Mouse (Mus musculus) mature B cell (primary cell): ENCODE data around the gene Jade1.

Source experiments
- in situ Hi-C: fragments of 300-500 bp; cut with MboI; formaldehyde crosslinking; loops from 2 replicates; pipeline ENCODE4 v1.14.3; 2019

The Jade1 gene

DNA sequence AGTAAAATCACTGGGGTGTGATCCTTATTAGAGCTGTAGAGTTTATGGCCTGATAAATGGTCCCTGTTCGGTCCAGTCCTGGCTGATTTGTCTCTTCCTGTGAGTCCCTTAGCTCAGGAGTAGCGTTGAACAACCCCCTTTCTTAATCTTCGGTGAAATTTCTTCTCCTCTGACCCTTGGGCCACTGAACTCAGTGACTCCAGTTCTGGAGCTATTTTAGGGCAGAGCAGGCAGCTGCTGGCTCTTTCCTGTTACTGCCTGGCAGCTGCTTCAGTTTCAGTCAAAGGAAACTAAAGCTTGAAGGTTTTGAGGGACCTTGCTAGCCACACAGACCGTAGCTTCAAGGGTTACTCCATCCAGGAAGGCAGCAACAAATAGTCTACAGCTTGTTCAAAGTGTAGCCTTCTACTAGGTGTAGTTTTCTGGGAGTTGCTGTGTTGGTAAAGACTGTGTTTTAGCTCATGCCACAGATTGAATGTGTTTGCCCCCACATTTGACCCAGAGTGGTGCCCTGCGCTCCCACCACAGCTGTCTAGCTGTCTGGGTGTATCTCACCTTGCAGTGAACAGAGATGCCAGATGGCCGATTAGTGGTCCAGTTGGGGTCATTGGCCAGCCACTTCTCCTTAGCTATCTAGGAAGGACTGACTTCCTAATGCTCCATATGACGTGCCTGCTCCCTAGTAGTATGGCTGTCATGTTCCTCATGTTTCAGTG, 19.3 kb downstream of the Jade1 start:
- in situ Hi-C loops: loop anchor here (25.0 kb wide), 1 partner anchor 488 kb away; the partner anchor contains the start of gene Pgrmc2

DNA sequence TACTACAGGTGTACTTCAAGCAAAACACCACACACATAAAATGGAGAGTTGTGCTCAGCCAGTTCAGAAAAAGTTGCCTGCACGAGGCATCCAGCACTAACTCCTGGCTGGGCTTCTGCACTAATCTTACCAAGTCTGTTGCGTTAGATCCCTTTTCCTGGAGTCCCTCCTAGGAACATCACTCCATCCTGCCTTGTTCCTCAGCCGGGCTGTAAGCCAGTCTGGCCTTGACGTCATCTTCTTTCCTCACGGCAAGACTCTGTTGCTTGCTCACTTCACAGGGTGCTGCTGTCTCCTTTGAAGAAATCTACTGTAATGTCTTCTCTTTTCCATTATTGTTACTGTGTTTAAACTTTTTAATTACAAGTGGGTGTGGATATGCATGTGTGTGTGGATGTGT, 20.4 kb downstream of the Jade1 start:
- in situ Hi-C loops: no loop called here

DNA sequence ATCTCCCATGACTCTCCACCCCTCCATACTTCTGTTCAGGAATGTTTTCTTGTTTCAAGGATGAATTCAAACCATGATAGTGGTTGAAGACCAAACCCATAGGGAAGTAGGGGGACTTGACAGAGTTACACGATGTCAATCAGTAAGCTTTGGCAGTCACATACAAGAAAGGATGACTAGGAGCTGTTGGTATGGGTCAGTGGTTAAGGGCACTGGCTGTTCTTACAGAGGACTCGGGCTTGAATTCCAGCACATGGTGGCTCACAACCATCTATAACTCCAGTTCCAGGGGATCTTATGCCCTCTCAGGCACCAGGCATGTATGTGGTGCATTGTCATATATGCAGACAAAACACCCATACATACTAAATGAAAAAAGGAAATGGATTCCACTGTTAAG, 21.7 kb downstream of the Jade1 start:
- in situ Hi-C loops: no loop called here

DNA sequence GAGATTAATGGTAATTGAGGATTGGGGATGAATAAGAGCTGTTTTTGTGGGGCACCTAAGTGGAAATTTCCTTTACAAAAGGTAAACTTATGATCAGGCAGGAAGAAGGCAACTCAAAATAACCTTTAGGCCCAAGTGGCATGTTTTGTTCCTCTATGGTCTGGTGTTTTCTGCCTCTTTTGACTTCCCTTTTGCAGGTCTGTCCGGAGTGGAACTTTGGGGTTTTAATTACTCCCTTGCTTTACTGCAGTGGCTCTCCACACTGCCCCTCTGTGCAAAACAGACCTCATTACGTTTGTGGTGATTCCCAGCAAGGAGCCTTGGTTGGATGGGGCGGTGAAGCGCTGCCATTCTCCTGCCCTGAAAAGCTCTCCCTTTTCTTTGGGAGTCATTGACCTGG, 24.3 kb downstream of the Jade1 start:
- in situ Hi-C loops: no loop called here

DNA sequence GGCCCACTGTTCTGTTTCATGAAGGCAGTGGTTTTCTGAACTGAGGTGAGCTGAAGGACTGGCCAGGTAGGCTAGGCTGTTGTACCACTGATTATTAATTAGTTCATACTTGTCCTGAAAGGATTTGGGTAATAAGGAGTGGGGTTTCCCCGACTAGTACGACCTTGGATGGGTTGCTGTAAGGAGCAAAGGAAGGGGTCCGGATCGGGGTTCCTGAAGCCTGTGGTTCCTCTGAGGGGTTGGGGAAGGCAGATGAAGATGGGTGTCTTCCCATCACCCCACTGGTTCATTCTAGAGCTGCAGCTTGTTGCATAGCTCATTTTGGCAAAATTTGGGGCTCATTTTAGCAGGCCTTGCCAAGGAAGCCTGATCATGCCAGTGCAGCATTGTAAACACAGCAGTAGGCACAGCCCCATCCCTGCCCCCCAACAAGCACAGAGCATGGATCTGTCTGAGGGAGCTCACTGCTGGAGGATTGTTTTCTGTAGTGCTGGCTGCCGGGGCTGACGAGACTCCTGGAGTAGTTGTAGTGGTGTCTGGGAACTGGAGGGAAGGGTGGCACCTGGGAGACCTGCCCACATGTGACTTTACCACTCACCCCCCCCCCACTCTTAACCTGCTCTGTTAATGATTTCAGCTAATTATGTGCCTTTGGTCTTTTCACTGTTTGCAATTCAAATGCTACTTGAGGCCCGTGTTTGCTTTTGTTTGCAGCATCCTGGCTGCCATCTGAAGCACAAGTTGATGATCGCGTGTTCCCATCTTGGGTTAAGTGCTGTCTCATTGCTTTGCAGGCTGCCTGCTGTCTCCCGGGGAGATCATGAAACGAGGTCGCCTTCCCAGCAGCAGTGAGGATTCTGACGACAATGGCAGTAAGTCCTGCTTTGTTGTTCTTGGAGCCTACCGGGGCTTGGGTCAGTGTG, 25.1 kb downstream of the Jade1 start:
- in situ Hi-C loops: no loop called here

DNA sequence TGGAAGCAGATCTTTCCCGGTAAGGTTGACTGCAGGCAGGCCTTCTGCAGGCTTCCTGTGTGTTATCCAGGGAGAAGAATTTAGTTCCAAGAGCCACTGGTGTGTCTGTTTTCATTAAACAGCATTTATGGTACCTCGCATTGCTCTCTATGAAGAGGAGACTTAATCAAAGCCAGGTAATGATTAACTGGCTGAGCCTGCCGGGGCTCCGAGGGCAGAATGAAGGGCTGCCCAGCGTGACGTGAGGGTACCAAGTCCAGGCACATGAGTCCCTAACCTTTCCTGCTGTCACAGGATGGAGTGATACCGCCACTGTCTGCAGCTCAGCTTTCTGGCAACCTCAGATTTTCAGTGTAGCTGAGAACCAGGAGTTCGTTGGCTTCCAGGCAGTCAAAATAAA, 25.9 kb downstream of the Jade1 start:
- in situ Hi-C loops: no loop called here

DNA sequence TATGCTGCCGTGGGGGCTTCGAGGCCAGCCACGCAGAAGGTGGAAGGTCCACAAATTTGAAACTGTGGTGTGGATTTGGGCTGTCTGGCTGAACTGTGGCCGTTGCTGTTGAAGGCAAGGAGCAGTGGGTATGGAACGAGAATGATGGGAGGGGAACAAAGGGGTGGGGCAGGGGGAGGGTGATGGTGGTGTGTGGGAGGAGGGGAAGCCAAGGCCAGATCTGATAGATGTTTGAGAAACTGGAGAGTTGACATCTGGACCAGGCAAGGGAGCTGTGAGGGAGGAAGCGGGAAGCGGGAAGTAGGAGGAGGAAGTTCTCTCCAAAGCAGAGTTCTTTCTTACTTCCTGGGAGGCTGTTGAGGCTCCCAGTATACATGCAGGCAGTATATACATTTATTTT, 26.7 kb downstream of the Jade1 start:
- in situ Hi-C loops: no loop called here

DNA sequence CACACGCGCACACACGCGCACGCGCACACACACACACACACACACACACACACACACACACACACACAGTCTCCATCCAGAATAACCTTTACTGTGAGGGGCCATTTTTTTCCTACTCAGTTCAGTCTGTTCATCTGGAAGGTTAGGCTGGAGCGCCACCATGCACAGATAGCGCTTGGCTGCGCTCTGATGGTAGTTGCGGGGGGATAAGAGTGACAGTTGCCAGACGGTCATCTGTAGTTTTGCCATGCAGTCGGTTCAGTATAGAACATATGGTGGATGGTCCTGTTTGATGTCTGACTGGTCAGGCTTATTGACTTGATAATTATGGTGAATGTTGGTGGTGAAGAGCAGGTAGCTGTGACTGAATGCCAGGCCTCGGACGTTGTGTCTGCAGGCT, 27.6 kb downstream of the Jade1 start:
- in situ Hi-C loops: no loop called here

DNA sequence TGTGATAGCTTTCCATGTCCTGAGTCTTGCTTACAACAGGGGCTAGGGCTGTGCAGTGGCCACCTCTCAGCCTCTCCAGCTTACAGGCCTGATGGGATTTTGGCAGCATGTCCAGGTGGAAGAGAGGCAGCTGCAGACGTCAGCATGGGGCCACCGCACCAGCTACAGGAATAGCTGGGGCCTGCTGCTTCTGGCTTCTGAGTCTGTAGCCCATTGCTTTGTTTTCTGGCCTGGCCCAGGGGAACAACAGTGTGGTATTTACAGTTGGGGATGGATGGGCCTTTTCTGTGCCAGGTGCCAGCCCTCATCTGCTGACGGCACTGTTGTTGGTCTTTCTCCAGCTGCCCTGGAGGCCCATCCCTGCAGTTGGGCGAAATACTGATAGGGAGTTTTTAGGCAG, 28.1 kb downstream of the Jade1 start:
- in situ Hi-C loops: no loop called here

DNA sequence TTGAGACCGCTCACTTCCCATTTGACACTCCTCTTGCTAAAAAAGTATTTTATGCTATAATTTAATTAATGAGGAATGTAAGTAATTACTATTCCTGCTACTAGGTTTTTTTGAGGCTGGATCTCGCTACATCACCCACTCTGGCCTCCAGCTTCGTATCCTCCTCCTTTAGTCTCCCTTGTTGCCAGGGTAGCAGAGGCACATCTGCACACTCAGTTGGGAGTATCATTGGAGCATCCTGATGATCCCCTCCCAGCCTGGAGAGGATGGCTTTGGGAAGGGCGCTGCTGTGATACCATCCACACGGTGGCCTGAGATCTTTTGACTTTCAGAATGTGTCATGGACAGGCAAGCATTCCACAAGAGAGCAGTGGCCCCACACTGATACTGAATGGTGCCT, 30.0 kb downstream of the Jade1 start:
- in situ Hi-C loops: no loop called here

DNA sequence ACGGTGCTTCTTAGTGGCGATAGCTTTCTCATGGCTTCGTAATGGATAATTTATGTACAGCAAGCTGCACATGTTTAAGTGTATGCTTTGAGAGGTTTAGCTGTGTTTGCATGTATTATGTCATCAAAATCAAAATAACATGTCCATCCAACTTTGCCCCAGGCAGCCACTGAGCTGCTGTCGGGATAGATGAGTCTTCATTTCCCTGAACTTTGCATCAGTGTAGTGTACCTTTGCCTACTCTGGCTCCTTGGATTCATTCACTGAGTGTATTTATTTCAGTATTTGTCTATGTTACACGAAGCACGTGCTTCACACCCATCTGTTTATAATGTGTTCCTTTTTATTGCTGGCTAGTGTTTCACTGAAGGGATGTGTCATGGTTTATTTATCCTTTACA, 30.8 kb downstream of the Jade1 start:
- in situ Hi-C loops: no loop called here

DNA sequence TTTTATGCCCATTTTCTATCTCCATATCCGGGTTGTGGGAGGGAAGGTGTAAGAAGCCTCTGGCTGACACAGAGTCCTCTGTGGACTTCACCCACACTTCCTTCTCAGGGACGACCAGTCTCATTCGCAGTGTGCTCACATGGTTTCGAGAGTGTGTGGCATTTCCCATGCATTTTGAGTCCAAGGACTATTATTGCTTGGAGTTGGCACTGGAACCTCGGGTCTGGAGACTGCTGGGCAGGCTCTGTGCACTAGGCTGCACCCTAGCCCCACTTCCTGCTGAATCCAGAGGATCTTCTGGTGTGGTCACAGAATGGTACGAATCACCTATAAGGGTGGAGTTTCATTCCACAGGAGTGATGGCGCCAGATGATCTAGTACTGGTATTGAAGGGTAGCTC, 31.4 kb downstream of the Jade1 start:
- in situ Hi-C loops: no loop called here

DNA sequence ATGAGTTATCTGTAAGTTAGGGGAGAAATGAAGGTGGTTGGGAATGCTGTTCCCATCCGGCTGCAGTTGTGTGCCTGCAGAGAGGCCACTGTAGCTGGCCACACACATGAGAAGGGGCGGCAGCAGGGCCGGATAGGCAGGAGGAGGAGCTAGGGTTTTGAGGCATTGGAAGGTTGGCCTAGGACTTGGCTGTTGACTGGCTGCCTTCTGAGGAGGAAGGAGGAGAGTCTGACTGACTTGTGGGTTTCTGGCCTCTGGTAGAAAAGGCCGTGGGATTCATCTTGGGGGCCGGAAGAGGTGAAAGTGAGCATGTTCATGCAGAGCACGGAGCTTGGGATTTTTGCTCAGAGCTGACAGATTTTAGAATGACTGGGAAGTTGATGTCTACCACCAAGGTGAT, 32.1 kb downstream of the Jade1 start:
- in situ Hi-C loops: no loop called here

DNA sequence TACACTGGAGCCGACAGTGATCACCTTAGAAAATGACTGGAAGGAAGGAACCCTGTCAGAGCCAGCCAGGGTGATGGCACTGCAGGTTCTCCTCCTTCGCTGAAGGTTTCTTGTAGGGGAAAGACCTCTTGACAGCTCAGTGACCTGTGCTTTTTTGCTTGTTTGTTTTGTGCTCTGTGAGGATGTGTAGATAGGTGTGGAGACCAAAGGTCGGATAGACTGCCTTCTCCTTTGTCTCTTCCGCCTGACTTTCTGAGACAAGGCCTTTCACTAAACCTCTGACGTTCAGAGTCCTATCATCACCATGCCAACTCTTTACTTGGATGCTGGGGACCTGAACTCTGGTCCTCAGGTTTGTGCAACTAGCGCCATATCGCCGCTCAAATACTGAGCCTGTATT, 33.0 kb downstream of the Jade1 start:
- in situ Hi-C loops: no loop called here

DNA sequence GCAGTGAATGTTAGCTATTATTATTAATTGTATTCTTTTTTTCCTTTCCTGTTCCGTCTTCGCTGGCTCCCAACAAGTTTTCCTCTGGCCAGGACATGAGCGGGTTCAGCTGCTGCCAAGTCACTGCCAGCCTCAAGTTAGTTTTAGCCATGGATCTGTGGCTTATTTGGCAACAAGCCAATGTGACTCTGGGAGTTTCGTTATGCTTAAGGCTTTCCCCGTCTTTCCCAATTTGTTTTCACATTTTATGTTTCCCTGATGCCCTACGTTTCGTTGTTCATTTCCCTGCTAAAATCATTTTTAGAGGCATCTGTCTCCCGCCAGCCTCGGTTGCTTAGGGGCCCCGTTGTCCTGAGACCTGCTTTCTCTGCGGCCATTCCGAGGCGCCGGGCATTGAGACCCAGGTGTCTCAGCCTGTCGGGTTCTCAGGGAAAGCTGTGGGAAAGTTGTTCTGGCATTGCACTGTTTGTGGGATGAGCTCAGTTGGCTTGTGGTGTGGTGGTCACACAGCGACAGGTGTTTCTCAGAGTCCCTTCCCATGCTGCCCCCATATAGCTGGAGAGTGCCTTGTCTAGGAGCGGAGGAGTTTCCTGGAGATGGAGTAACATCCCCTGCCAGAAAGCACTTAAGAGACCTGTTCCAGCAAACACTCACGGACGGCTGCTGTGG, 33.8 kb downstream of the Jade1 start:
- in situ Hi-C loops: no loop called here

DNA sequence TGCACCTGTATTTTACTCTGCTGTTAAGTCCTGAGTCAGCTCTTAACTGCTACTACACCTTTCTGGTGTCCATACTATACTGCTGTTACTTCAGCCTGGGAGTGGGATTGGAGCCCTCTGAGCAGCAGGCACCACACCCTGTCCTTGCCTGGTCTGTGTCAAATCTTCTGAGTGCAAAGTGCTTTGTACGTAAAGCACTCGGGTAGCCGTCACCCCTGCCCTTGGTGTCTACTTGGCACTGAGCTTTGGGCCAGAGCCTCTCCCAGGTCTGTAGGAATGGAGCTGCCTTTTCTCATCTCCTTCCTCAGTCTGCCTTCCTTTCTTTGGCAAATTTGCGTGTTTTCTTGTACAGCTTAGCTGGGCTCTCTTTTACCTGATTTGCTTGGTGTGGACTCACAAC, 34.5 kb downstream of the Jade1 start:
- in situ Hi-C loops: no loop called here

DNA sequence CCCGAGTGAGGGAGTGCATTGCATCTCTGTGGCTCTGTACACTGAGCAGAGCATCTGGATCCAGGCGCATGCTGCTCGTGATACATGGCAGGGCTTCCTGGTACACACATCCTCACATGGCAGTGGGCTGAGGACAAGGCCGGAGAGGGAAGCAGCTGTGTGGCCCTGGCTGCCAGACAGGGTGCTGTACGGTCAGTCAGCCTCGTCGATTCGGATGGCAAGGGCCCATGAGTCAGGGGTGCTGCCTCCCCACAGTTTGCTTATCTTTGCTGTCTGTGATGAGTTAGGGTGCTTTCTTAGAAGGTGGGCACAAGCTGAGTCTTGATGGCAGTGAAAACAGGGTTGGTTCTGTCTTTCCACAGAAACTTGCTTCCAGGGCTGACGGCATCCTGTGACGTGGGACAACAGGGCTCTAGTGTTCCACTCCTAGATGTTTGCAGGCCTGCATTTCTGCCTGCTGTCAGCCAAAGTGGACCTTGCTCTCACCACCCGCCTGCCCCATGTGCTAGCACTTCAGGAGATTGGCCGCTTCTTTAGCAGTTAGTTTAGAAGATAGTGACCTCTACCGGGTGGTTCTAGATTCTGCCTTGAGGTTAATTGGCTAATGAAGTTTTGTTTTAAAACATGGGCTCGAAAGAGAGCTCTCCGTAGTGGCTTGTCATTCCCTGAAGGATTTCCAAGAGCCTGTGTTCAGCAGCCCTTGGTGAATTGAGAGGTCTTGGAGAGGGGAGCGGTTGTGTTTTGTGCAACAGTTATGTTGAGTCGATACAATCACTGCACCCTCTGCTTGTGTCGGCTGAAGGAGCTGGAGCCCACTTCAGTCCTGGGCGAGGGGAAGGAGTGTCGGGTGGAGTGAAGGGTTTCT, 35.4 kb downstream of the Jade1 start:
- in situ Hi-C loops: no loop called here

DNA sequence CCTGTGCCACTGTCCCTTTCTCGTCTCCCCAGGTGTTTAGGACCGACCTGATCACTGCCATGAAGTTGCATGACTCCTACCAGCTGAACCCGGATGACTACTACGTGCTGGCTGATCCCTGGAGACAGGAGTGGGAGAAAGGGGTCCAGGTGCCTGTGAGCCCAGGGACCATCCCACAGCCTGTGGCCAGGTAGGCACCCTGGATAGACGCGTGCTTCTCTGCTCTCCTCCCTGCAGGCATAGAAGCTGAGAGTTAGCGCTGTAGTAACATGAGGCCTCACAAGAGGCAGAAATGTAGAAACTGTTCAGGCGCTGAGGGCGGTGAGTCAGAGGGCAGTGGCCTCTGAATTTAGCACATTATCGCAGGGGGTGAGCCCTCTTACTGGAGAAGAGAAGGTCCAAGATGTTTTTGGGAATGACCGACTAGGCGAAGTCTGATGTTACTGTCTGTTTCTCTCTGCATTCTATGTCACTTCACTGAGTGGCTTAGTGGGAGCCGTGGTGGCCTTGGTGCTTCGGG, 36.2 kb downstream of the Jade1 start:
- in situ Hi-C loops: no loop called here

DNA sequence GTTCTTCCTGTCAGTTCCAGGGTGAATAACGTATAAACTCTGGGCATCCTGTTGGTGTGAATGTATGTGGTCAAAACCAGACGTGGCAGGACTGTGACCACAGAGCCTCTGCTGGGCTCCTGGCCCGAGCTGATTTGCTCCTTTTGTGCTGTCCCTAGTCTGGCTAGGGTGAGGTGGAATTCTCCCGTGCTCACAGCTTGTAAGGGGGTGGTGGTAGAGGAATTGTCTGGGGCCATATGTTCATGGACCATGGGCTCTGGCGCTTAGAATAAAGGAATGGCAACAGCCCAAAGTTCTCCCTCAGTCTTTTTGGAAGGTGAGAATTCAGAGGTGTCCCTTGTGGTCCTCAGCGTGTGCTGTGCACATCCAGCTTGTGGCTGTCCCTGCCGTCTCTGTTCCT, 37.3 kb downstream of the Jade1 start:
- in situ Hi-C loops: no loop called here

DNA sequence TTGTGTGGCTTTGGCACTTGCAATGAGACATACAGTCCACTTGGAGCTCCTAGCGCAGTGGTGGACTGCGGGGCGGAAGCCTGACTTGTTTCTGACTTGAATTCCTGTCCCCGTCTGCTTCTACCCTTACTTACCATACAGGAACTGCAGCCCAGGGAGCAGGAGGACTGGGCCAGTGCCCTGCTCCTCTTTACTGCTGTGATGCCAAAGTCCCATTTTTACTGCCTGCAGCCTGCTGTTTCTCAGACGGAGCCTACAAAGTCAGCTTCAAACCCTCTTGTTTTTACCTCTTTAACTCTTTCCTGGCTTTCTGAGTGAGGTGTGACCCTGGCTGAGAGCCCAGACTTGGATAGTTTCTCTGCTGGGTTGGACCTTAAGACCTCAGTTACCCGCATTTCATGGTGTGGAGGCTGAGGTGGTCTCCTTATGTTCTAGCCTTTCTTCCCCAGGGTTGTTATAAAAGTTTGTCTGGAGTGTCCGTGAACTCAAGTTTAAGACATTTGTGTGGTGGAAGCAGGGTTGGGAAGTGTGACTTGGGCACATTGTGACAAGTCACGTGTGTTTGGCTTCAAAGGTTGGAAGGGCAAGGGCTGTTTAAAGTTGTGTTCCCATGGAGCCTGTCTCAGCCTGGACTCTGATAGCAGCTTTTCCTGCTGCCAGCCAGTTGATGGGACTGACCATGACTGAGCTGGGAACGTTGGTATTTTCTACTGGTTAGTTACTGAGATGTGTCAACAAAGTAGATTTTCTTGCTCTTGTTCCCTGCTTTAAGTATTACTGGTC, 38.8 kb downstream of the Jade1 start:
- in situ Hi-C loops: no loop called here

DNA sequence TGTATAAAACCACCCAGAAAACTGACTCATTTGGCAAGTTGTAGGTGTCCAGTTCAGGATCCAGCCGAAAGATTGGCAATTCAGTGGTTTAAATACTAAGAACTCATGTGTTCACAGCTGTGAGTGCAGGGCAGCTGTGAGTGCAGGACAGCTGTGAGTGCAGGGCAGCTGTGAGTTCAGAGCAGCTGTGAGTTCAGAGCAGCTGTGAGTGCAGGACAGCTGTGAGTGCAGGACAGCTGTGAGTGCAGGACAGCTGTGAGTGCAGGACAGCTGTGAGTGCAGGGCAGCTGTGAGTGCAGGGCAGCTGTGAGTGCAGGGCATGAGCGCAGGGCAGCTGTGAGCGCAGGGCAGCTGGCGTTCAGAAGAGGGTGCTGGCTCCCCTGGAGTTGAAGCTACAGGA, 39.5 kb downstream of the Jade1 start:
- in situ Hi-C loops: no loop called here
